Mouse (Mus musculus): Measurements from ENCODE around the gene Rbm48. TPM values are rescaled to one million over a fixed set of nuclear protein-coding genes. Genes with fewer than 3 reads are reported as not detected.

The Rbm48 gene
- polyA plus RNA-seq, 1 experiment from 2014 or later = 14.8 TPM

DNA sequence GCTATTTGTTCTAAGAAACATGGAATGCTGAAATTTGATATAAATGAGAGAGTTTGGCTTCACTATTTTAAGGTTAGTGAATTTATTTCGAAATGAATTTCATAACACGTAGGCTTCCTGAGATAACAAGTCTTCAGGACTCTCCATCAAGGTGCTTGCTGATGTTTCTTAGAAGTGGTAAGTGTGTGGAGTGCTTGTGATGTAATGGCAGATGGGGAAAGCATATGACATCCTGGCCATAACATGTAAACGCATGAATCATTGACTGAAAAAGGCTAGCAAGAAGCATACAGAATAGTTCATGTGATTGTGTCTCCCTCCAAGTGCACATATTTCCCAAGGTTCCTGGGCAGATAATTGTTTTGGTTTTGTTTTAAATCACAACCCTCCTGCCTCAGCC, 4.4 kb upstream of the Rbm48 start:
- no peak overlapping the region for H3K27ac ChIP-seq (replicated peaks)
- peaks cover 7% of the 10 kb centered on the region for H3K4me1 ChIP-seq
- WGBS = 87% methylated on average over 3 of the region's 3 CpGs
- H3K27me3 ChIP-seq (ENCODE audit: low read depth, poor library complexity, severe bottlenecking) = no peaks in the 10 kb centered on the region
- no peak for DNase-seq (ENCODE audit: low spot score)
- no peak overlapping the region for H3K4me3 ChIP-seq
- H3K9me3 ChIP-seq (replicated peaks) = no peaks in the 10 kb centered on the region
- peaks cover 9% of the 10 kb centered on the region for H3K36me3 ChIP-seq

DNA sequence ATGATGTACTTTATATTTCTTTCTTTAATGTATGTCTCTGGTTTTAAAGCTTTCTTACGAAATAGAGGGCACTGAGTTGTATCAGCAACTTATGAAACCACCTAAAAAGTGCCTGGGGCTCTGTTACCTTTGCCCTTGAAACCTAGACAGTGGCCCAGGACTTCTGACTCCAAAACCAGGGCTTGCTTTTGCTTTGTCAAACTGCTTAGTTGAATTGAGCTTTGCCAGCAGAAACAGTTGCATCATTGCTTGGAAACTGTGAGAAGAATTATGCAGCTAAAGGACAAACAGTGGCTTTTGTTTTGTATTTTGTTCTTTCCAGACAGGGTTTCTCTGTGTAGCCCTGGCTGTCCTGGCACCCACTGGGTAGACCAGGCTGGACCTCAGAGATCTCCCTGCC, 3.9 kb upstream of the Rbm48 start:
- DNase-seq (ENCODE audit: low spot score) = no peak
- WGBS = 78% methylated on average over 1 of the region's 1 CpGs

DNA sequence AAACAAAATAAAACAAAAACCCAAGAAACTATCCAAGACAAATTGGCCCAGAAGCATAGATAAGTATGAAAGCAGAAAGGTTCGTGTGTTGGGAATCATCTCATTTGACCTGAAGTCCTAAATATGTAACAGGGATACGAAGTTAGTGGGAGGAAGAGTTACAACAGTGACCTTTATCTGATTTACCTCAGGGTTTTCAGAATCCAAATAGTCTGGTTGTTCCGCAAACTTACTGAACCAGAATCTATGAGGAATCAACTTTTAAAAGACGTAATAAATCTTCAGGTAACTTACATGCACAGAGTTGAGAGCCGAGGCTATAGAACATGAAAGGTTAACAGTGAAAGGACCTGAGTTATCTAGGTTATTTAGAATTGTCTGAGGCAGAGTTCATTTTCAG, 2.4 kb upstream of the Rbm48 start:
- H3K27ac ChIP-seq (replicated peaks) = no peak overlapping the region
- 91% methylated on average over 5 of the region's 5 CpGs for WGBS
- peaks cover 18% of the 10 kb centered on the region for H3K4me1 ChIP-seq
- no peaks in the 10 kb centered on the region for H3K9me3 ChIP-seq (replicated peaks)
- no peaks in the 10 kb centered on the region for H3K27me3 ChIP-seq (ENCODE audit: low read depth, poor library complexity, severe bottlenecking)
- no peak overlapping the region for H3K4me3 ChIP-seq
- H3K36me3 ChIP-seq = no peaks in the 10 kb centered on the region
- no peak for DNase-seq (ENCODE audit: low spot score)

More for the DNA sequence above, 3.9 kb upstream of the Rbm48 start:
- peaks cover 4% of the 10 kb centered on the region for H3K36me3 ChIP-seq
- no peaks in the 10 kb centered on the region for H3K9me3 ChIP-seq (replicated peaks)
- H3K27ac ChIP-seq (replicated peaks) = no peak overlapping the region
- H3K4me3 ChIP-seq = no peak overlapping the region
- no peaks in the 10 kb centered on the region for H3K27me3 ChIP-seq (ENCODE audit: low read depth, poor library complexity, severe bottlenecking)
- peaks cover 10% of the 10 kb centered on the region for H3K4me1 ChIP-seq

DNA sequence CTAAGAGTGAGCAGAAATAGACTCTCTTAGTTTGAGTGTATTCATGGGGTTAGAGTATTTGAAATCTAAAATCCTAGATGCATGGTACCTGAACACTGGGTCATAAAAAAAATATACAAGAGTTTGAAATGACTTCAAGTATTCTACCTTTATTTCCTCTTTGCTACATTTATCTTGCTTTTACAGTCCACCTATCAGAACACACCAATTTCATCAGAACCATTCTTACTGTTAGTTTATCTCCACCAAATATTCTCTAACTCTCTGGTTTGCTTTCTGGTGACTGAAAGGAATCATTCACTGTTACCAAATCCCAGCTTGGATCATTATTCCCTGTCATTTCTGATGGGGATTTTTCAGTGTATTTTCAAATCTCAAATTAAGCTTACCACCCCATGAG, 786 bp upstream of the Rbm48 start:
- no peaks in the 10 kb centered on the region for H3K27me3 ChIP-seq (ENCODE audit: low read depth, poor library complexity, severe bottlenecking)
- peaks cover 18% of the 10 kb centered on the region for H3K4me1 ChIP-seq
- 0 out of 2 replicates have a peak, but pooled peaks cover 6% of the 10 kb centered on the region for H3K36me3 ChIP-seq
- no peak overlapping the region for H3K27ac ChIP-seq (replicated peaks)
- DNase-seq (ENCODE audit: low spot score) = no peak
- H3K9me3 ChIP-seq (replicated peaks) = no peaks in the 10 kb centered on the region
- H3K4me3 ChIP-seq = peak overlapping the region; percentile 87

DNA sequence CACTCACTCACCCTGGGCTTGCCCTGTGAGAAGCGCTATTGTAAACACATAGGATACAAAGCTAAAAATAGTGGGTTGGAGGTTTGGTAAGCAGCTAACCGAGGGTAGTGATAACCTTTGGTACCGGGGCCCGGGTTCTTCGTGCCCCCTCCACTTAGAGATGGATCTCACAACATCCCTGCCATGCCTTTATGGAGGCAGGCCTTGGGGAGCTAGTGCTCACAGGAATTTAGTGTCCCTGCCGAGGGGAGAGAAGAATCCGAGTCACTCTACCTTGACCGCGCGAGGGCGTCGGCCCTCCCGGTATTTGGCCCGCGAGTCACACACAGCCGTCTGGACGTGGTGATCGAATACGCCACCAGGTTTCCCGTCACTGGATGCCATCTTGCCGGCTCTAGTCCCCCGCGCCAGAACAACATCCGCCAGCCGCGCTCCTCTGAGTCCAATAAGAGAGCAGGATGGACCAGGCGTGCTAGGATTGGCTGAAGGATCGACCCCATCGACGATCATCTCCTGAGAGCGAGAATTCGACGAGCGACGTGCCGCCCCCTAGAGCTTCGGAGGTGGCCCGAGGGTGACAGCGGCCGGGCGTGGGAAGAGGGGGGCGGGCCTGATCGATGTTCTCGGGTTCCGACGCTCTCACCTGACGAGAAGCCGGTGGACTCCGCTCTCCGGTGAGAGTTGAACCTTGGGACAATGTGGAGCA, 539 bp downstream of the Rbm48 start, which contains the start of gene Pex1:
Gene Pex1, plus strand, starts transcription at position 374 of the 706 bp plus-strand sequence.
- WGBS = under 1% methylated on average over 50 of the region's 50 CpGs
- Histone ChIP-seq H3K9me3 (replicated peaks) (no peaks in the 10 kb centered on the region), H3K27ac (replicated peaks) (peak within 1 kb of the TSS; percentile 84), H3K4me1 (peaks cover 18% of the 10 kb centered on the region), H3K27me3 (ENCODE audit: low read depth, poor library complexity, severe bottlenecking) (no peaks in the 10 kb centered on the region), H3K4me3 (peak within 1 kb of the TSS; percentile 87), H3K36me3 (peaks cover 20% of the 10 kb centered on the region)
- DNase-seq (ENCODE audit: low spot score) = peak; percentile 95

DNA sequence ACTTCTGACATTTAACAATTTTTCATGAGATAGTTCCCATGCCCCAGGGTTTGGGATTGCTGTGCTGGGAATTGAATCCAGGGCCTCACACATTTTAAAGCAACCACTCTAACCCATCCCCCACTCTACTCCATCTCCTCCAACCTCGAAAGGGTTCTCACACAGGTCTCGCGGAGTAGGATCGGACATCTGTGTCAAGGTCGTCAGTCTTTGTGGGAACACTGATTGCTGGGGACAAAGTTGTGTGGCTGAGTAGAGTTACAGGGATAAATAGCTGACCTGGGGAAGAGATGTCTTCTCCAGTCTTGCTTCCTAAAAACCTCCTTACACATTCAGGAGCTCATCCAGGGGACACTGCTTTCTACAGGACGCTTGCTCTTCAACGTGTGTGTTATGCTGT, 17.3 kb downstream of the Rbm48 start:
- no peak for DNase-seq (ENCODE audit: low spot score)
- no peaks in the 10 kb centered on the region for H3K27me3 ChIP-seq (ENCODE audit: low read depth, poor library complexity, severe bottlenecking)
- H3K27ac ChIP-seq (replicated peaks) = no peak overlapping the region
- H3K4me3 ChIP-seq = no peak overlapping the region
- peaks cover 6% of the 10 kb centered on the region for H3K9me3 ChIP-seq (replicated peaks)
- H3K4me1 ChIP-seq = no peaks in the 10 kb centered on the region
- WGBS = 90% methylated on average over 7 of the region's 7 CpGs
- H3K36me3 ChIP-seq = peaks cover 100% of the 10 kb centered on the region

DNA sequence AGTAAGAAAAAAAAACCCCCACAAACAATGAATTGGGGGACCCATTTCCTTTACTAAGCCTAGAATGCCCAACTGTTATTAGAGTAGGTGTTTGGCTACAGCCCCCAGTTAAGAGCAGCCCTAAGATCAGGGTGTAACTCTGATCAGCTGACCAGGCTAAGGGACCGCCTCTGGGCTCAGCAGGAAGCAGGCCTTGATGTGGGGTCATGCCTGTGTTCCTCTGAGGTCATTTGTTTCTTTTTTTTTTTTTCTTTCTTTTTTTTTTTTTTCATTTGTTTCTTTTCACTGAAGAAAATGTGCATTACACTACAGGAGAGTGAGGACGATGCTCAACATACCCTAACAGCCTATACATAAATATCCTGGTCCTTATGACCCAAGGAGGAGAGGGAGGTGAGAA, 18.4 kb downstream of the Rbm48 start:
- no peak for DNase-seq (ENCODE audit: low spot score)
- WGBS = 97% methylated on average over 2 of the region's 2 CpGs

DNA sequence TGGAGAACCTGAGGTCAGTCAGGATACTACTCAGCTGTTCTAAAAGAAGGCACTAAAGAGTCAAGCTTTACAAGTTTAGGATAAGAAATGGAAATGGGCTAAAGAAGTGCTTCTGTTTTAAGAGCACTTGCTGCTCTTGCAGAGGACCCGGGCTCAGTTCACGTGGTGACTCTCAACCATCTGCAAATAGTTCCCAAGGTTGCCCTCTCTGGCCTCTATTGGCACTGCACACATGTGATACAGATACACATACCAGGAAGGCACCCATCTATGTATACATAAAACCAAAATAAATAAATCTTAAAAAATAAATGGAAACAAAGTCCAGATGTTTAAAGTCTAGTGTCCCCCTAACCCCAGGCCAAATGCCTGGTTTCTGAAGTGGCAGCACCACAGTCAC, 21.6 kb downstream of the Rbm48 start:
- no peak overlapping the region for H3K27ac ChIP-seq (replicated peaks)
- H3K4me3 ChIP-seq = no peak overlapping the region
- WGBS = 94% methylated on average over 2 of the region's 2 CpGs
- H3K36me3 ChIP-seq = peaks cover 100% of the 10 kb centered on the region
- DNase-seq (ENCODE audit: low spot score) = no peak
- no peaks in the 10 kb centered on the region for H3K27me3 ChIP-seq (ENCODE audit: low read depth, poor library complexity, severe bottlenecking)
- H3K9me3 ChIP-seq (replicated peaks) = peaks cover 6% of the 10 kb centered on the region
- no peaks in the 10 kb centered on the region for H3K4me1 ChIP-seq

More for the DNA sequence above, 18.4 kb downstream of the Rbm48 start:
- Histone ChIP-seq H3K36me3 (peaks cover 100% of the 10 kb centered on the region), H3K9me3 (replicated peaks) (peaks cover 6% of the 10 kb centered on the region), H3K27me3 (ENCODE audit: low read depth, poor library complexity, severe bottlenecking) (no peaks in the 10 kb centered on the region), H3K4me1 (no peaks in the 10 kb centered on the region), H3K4me3 (no peak overlapping the region), H3K27ac (replicated peaks) (no peak overlapping the region)

DNA sequence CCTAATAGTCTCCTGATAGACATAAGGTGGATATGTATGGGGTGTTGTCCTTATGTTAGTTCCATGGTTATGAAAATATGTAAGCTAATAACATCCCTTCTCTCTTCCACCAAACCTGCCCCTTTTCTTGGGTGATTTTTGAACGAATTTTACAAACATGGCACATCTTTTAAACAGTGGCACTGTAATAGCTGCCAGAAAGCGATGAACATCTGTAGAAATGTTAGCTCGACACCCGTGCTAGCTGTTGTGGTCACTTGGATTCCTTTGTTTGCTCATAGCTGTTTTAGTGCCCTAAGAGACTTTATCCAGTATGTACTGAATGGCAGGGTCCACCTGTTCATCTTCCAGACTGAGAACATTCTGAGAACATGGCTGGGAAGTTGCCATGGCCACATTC, 25.1 kb downstream of the Rbm48 start, which contains the start of gene 1700109H08Rik:
Gene 1700109H08Rik, plus strand, starts transcription at position 301 of the 400 bp plus-strand sequence.
- peaks cover 6% of the 10 kb centered on the region for H3K9me3 ChIP-seq (replicated peaks)
- no peak within 1 kb of the TSS for H3K27ac ChIP-seq (replicated peaks)
- no peak for DNase-seq (ENCODE audit: low spot score)
- H3K36me3 ChIP-seq = peaks cover 100% of the 10 kb centered on the region
- no peaks in the 10 kb centered on the region for H3K4me1 ChIP-seq
- no peak within 1 kb of the TSS for H3K4me3 ChIP-seq
- no peaks in the 10 kb centered on the region for H3K27me3 ChIP-seq (ENCODE audit: low read depth, poor library complexity, severe bottlenecking)
- WGBS = 95% methylated on average over 4 of the region's 4 CpGs

DNA sequence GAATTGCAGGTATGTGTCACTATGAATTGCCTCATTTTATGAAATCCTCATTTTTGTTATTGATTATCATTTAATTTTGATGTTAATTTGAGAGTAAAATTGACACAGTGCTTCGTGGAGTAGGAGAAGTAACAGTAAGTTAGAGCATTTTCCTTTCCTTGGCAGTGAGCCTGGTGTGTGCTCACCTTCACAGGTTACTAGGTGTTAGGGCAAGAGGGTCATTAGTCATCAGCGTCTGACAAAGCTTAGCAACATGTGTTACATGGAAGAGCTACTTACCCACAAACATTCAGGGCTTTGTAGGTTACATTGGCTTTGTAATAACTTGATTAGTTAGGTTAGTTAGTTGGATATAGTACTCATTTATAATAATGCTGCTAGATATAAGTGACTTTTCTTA, 42.2 kb downstream of the Rbm48 start:
- Histone ChIP-seq H3K27me3 (ENCODE audit: low read depth, poor library complexity, severe bottlenecking) (no peaks in the 10 kb centered on the region), H3K36me3 (peaks cover 54% of the 10 kb centered on the region), H3K4me1 (no peaks in the 10 kb centered on the region), H3K4me3 (no peak overlapping the region), H3K9me3 (replicated peaks) (no peaks in the 10 kb centered on the region; the same call in 1 of the 2 replicates), H3K27ac (replicated peaks) (no peak overlapping the region)
- DNase-seq (ENCODE audit: low spot score) = no peak
- 94% methylated on average over 2 of the region's 2 CpGs for WGBS

DNA sequence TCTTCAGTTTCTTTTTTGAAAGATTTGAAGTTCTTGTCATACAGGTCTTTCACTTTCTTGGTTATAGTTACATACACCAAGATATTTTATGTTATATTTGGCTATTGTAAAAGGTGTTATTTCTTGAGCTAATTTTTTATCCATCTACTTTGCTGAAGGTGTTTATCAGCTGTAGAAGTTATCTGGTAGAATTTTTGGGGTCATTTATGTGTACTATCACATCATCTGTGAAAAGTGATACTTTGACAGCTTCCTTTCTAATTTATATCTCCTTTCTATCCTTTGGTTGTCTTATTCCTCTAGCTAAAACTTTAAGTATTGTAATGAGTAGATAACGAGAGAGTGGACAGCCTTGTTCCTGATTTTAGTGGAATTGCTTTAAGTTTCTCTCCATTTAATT, 44.9 kb downstream of the Rbm48 start:
- H3K4me3 ChIP-seq = no peak overlapping the region
- no peaks in the 10 kb centered on the region; the same call in 1 of the 2 replicates for H3K9me3 ChIP-seq (replicated peaks)
- no peaks in the 10 kb centered on the region for H3K4me1 ChIP-seq
- H3K27ac ChIP-seq (replicated peaks) = no peak overlapping the region
- peaks cover 46% of the 10 kb centered on the region for H3K36me3 ChIP-seq
- no peak for DNase-seq (ENCODE audit: low spot score)
- H3K27me3 ChIP-seq (ENCODE audit: low read depth, poor library complexity, severe bottlenecking) = no peaks in the 10 kb centered on the region
- 90% methylated on average over 1 of the region's 1 CpGs for WGBS

DNA sequence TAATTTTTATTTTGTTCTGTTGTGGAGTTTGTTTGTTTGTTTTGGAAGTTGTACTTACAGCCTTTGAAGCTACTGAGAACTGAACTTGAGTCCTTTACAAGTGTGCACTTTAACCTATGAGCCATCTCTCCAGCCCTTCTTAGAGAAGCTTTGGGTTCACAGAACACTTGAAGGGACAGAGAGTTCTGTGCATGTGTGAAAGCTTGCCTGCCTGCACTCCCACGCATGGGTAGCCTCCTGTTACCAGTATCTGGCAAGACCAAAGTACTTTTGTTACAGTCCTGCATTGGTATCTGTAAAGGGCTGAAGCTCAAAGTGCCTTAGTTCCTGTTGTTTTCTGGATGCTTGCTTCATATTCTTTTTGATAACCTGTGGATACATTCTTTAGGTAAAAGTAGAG, 50.2 kb downstream of the Rbm48 start:
- WGBS = 94% methylated on average over 1 of the region's 1 CpGs
- Histone ChIP-seq H3K27ac (replicated peaks) (no peak overlapping the region), H3K27me3 (ENCODE audit: low read depth, poor library complexity, severe bottlenecking) (no peaks in the 10 kb centered on the region), H3K4me1 (peaks cover 19% of the 10 kb centered on the region), H3K36me3 (peaks cover 32% of the 10 kb centered on the region), H3K4me3 (no peak overlapping the region), H3K9me3 (replicated peaks) (no peaks in the 10 kb centered on the region; the same call in 1 of the 2 replicates)
- no peak for DNase-seq (ENCODE audit: low spot score)

DNA sequence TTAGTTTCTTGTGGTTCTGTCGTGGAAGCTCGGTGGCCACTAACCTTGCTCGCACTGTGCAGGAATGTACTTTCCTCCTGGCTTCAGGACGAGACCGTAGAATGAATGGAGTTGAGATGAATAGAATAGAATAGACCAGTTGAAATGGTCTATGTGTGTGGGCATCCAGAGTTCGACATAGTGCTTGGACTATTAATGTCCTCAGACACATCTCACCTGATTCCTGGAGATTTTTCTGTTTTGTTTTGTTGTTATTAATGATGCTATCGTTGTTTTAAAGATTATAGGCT, 52.0 kb downstream of the Rbm48 start:
- 13% methylated on average over 7 of the region's 7 CpGs for WGBS
- H3K36me3 ChIP-seq = peaks cover 30% of the 10 kb centered on the region
- peak overlapping the region; percentile 97 for H3K27ac ChIP-seq (replicated peaks)
- peak overlapping the region; percentile 91 for H3K4me3 ChIP-seq
- H3K27me3 ChIP-seq (ENCODE audit: low read depth, poor library complexity, severe bottlenecking) = no peaks in the 10 kb centered on the region
- H3K9me3 ChIP-seq (replicated peaks) = no peaks in the 10 kb centered on the region; the same call in 1 of the 2 replicates
- peaks cover 19% of the 10 kb centered on the region for H3K4me1 ChIP-seq
- DNase-seq (ENCODE audit: low spot score) = no peak
